Mouse (Mus musculus): ENCODE measurements around the gene Ifitm6. TPM values are rescaled to one million over a fixed set of nuclear protein-coding genes. Genes with fewer than 3 reads are reported as not detected.

Gene Ifitm6
- 0.83 and 1.1 TPM in 2 replicates for polyA plus RNA-seq (2012; rRNA removed)

GRCm38 (mm10) chr7:141017824-141018223 lies at the start of gene Ifitm6:
Ifitm6 (minus strand) TSS chr7:141017924.

GRCm38 (mm10) chr7:141060426-141061242 lies 42.9 kb upstream of the Ifitm6 start, which contains the start of gene B4galnt4:
B4galnt4 (plus strand) TSS chr7:141061104.

GRCm38 (mm10) chr7:141028831-141029230 lies 11.1 kb upstream of the Ifitm6 start, which contains the start of gene Gm17387:
Gm17387 (plus strand) TSS chr7:141029131.

GRCm38 (mm10) chr7:141010593-141010992 lies 7.1 kb downstream of the Ifitm6 start, which contains the start of gene Ifitm3:
Ifitm3 (minus strand) TSS chr7:141010770.

GRCm38 (mm10) chr7:140966921-140967320 lies 50.8 kb downstream of the Ifitm6 start, which contains the start of gene Ifitm1:
Ifitm1 (plus strand) TSS chr7:140967221.

Other genes with a start within 250 kb of the Ifitm6 start
- gene Syce1, start 230.1 kb downstream of the Ifitm6 start, polyA plus RNA-seq (2012; rRNA removed): 0.15 TPM in 1 of 2 replicates, not detected in the other
- 0.01 and 0.02 TPM in 2 replicates for gene Zfp941, start 195.7 kb downstream of the Ifitm6 start, polyA plus RNA-seq (2012; rRNA removed)
- 24.9 and 25.9 TPM in 2 replicates for gene Urah, start 182.9 kb downstream of the Ifitm6 start, polyA plus RNA-seq (2012; rRNA removed)
- not detected in 2 replicates for gene Scgb1c1, start 172.4 kb downstream of the Ifitm6 start, polyA plus RNA-seq (2012; rRNA removed)
- not detected in 2 replicates for gene Odf3, start 170.1 kb downstream of the Ifitm6 start, polyA plus RNA-seq (2012; rRNA removed)
- gene Gm45785, start 161.6 kb downstream of the Ifitm6 start, polyA plus RNA-seq (2012; rRNA removed): not detected in 2 replicates
- gene Ric8a, start 161.0 kb downstream of the Ifitm6 start, polyA plus RNA-seq (2012; rRNA removed): 38.8 and 38.9 TPM in 2 replicates
- 7.5 and 8.6 TPM in 2 replicates for gene Bet1l, start 160.3 kb downstream of the Ifitm6 start, polyA plus RNA-seq (2012; rRNA removed)
- 26.4 and 30.2 TPM in 2 replicates for gene Psmd13, start 136.0 kb downstream of the Ifitm6 start, polyA plus RNA-seq (2012; rRNA removed)
- 12.7 and 14.2 TPM in 2 replicates for gene Sirt3, start 135.6 kb downstream of the Ifitm6 start, polyA plus RNA-seq (2012; rRNA removed)
- gene Cox8b, start 117.5 kb downstream of the Ifitm6 start, polyA plus RNA-seq (2012; rRNA removed): 24.9 and 30.2 TPM in 2 replicates
- gene Nlrp6, start 97.0 kb downstream of the Ifitm6 start, polyA plus RNA-seq (2012; rRNA removed): 0.08 and 0.19 TPM in 2 replicates
- 13.5 and 15.5 TPM in 2 replicates for gene Pgghg, start 76.5 kb downstream of the Ifitm6 start, polyA plus RNA-seq (2012; rRNA removed)
- gene Ifitm5, start 67.6 kb downstream of the Ifitm6 start, polyA plus RNA-seq (2012; rRNA removed): 0.67 and 1.3 TPM in 2 replicates
- not detected in 2 replicates for gene Gm45717, start 62.0 kb downstream of the Ifitm6 start, polyA plus RNA-seq (2012; rRNA removed)
- gene Ifitm2, start 61.9 kb downstream of the Ifitm6 start, polyA plus RNA-seq (2012; rRNA removed): 255 and 272 TPM in 2 replicates
- 46.7 and 48.2 TPM in 2 replicates for gene Ifitm1, start 50.7 kb downstream of the Ifitm6 start, polyA plus RNA-seq (2012; rRNA removed)
- 83.2 and 93.7 TPM in 2 replicates for gene Ifitm3, start 7.2 kb downstream of the Ifitm6 start, polyA plus RNA-seq (2012; rRNA removed)
- not detected in 2 replicates for gene Gm17387, start 11.2 kb upstream of the Ifitm6 start, polyA plus RNA-seq (2012; rRNA removed)
- gene B4galnt4, start 43.2 kb upstream of the Ifitm6 start, polyA plus RNA-seq (2012; rRNA removed): 1.2 and 1.6 TPM in 2 replicates
- 87.1 and 93.8 TPM in 2 replicates for gene Pkp3, start 60.3 kb upstream of the Ifitm6 start, polyA plus RNA-seq (2012; rRNA removed)
- 18.7 and 23.0 TPM in 2 replicates for gene Sigirr, start 82.6 kb upstream of the Ifitm6 start, polyA plus RNA-seq (2012; rRNA removed)
- gene Ano9, start 99.9 kb upstream of the Ifitm6 start, polyA plus RNA-seq (2012; rRNA removed): 18.4 and 22.0 TPM in 2 replicates
- 9.4 and 13.8 TPM in 2 replicates for gene Ptdss2, start 104.5 kb upstream of the Ifitm6 start, polyA plus RNA-seq (2012; rRNA removed)
- gene Rnh1, start 154.9 kb upstream of the Ifitm6 start, polyA plus RNA-seq (2012; rRNA removed): 80.4 and 88.4 TPM in 2 replicates
- gene Hras, start 176.1 kb upstream of the Ifitm6 start, polyA plus RNA-seq (2012; rRNA removed): 44.2 and 44.7 TPM in 2 replicates
- gene Lrrc56, start 176.2 kb upstream of the Ifitm6 start, polyA plus RNA-seq (2012; rRNA removed): 2.5 and 2.6 TPM in 2 replicates
- 3.7 and 6.7 TPM in 2 replicates for gene Lmntd2, start 196.2 kb upstream of the Ifitm6 start, polyA plus RNA-seq (2012; rRNA removed)
- 85.9 and 98.2 TPM in 2 replicates for gene Rassf7, start 197.9 kb upstream of the Ifitm6 start, polyA plus RNA-seq (2012; rRNA removed)
- gene Phrf1, start 210.9 kb upstream of the Ifitm6 start, polyA plus RNA-seq (2012; rRNA removed): 15.5 and 16.7 TPM in 2 replicates
- 43.3 and 72.0 TPM in 2 replicates for gene Irf7, start 248.6 kb upstream of the Ifitm6 start, polyA plus RNA-seq (2012; rRNA removed)